Mouse (Mus musculus) heart, embryonic 15.5 days (tissue): ENCODE results near the gene L3hypdh. TPM values are rescaled to one million over a fixed set of nuclear protein-coding genes. Genes with fewer than 3 reads are reported as not detected.

Experiments used
- microRNA-seq: library from miRNA; unstranded; fragments of <30 nt; microRNA quantifications from one replicate; pipeline ENCODE4, GENCODE M21; 2016
- polyA plus RNA-seq: library from polyadenylated mRNA; unstranded; fragments of >200 nt; fragmentation: Nextera tagmentation; extraction: Ambion mirVana; gene quantifications from 2 replicates; pipeline ENCODE4 v1.2.1, GENCODE M21; 2015

Gene L3hypdh
- polyA plus RNA-seq, 1 experiment from 2014 or later = 19.9 TPM

Small RNA genes lying within 50 kb of the gene (microRNA-seq; reads per million reads assigned to microRNA genes)
- not detected for gene Gm24466

Other genes with a start within 250 kb of the L3hypdh start
- gene Gpr135, start 14.3 kb downstream of the L3hypdh start, polyA plus RNA-seq = 0.48 and 0.60 TPM in 2 replicates
- 65.8 and 73.2 TPM in 2 replicates for gene Jkamp, start 150 bp upstream of the L3hypdh start, polyA plus RNA-seq
- gene Ccdc175, start 99.6 kb upstream of the L3hypdh start, polyA plus RNA-seq = not detected in 2 replicates